Mouse (Mus musculus): ENCODE measurements around the gene Blmh. TPM values are rescaled to one million over a fixed set of nuclear protein-coding genes. Genes with fewer than 3 reads are reported as not detected.
"Not testable (repeated sequence)": the region's sequence is repeated elsewhere in the genome, so short reads cannot be mapped to it uniquely, and the experiment has no call there.

Blmh gene
- total RNA-seq, 2 experiments from 2014 or later: 46.0 to 47.1 TPM

DNA sequence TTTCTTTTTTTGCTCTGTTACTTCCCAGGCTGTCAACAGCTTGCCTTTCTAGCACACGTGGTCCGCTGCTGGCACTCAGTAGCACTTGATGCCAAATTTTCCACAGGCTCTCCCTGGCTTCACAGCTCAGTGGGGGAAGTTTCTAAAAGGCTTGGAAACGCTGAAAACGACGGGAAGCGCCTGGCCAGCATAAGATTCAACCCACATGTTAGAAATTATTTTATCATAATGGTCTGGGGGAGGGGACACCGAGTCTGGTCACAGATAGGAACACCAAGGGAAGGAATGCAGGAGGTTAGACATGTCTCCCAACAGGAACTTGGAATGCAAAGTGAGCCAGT is 12.6 kb upstream of the Blmh start:
- intact Hi-C loops (cut with DNase I): no loop called here
- no peak for DNase-seq

DNA sequence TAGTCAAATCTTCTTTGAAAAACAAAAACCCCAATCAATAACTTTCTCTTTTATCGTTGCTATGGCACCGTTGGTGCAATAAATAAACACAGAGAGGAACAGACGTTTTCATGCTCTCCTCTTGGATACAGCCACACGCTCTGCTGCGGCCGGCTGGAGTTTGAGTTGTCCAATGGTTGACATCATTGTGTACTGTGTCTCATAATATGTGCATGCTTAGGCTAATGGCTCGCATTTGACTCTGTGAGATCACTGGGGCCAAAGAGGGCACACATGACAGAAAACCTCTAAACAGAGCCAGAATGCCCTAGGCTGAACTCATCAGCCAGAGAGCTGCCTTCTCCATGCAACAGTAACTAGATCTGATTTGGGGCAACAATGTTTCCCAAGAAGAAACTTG is 10.2 kb upstream of the Blmh start:
- intact Hi-C loops (cut with DNase I): no loop called here
- DNase-seq: no peak

DNA sequence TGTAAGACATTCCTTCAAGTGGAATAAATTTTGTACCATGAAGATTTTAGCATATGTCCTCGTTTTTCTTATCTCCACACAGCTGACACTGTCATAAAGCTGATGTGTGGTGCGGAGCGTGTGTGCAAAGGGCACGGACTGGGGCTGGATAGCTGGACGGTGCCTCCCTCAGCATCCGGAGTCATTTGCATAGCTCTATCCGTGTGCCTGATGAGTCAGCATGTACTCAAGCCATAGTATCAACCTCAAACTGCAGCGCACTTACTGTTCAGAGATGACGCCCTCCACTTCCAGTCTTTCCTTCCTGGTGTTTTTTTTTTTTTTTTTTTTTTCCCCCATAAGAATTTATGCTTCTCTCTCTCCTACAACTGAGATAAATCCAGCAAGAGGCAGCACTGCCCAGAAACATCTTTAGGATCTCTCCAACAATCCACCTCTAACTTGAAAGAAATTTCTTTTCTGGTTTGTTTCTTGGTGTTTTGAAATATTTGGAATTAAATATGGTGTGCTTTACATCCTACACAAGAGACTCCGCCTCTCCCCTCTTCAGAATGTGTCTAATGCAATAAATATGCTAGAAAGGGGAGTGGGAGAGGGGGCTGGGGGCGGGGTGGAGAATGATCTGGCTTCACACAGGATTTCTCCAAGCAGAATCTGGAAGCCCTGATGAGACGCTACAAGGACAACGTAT is 7.9 kb upstream of the Blmh start:
- DNase-seq: no peak
- intact Hi-C loops (cut with DNase I): no loop called here

DNA sequence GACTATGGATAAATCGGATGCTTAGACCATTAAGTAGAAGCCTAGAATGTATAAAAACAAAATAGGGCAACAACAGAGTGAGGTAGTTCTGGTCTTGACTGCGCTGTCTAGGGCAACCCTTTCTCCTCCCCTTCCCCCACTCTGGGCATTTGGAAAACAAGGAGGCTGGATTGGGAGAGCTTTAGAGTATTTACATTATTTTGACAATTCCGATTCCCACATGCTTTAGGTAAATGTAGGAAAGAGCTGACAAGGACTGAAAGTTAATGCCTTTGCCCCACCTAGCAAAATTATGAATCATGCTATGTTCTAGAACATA is 7.4 kb upstream of the Blmh start:
- intact Hi-C loops (cut with DNase I): no loop called here
- no peak for DNase-seq

DNA sequence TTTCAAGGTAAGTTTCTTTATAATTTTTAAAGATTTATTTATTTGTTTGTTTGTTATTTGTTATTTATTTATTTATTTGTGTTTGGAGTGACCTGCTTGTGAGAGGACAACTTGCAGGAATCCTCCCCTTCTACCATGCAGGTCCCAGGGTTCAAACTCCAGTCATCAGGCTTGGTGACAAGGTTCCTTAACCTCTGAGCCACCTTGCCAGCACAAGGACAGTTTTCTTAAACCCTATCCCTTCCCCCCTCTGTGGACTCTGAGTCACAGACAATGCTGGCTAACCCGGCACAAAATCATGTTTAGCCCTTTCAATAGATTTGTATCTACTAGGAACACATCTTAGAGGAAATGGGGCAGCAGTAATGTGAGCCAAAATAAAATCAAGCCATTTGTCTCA is 4.0 kb upstream of the Blmh start:
- intact Hi-C loops (cut with DNase I): no loop called here
- no peak for DNase-seq

DNA sequence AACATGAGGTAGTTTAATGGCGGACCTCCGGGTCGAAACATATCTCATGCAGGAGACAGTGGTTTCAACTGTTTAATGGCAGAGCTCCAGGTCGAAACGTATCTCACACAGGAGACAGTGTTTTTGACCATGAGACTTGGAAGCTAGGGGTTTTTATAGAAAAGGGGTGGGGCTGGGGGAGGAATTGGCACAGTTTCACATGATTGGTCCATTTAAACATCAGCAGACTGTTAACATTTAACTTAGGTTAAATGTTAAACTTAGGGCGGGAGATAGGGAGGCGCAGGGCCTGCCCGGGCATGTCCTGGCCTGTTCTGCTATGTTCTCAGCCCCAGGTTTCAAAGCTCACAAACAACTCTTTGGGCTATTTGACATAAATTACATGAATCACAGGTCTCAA is 4.0 kb downstream of the Blmh start:
- DNase-seq; intact Hi-C loops (cut with DNase I): not testable (repeated sequence)

DNA sequence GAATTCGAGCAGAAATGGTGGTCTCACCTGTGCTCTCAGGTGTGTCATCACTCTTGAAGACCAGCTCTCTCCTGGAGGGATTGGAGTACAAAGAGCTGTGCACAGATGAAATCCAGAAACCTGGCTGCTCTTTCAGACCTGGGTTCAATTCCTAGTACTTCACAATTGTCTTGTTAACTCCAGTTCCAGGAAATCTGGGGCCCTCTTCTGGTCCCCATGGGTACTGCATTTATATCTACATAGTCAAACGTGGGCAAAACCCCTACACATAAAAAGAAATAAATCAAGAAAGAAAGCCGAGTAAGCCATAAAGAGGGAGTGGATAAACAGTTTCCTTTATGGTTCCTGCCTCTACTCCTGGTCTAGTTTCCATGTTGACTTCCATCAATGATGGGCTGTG is 8.6 kb downstream of the Blmh start:
- no peak for DNase-seq
- intact Hi-C loops (cut with DNase I): no loop called here

DNA sequence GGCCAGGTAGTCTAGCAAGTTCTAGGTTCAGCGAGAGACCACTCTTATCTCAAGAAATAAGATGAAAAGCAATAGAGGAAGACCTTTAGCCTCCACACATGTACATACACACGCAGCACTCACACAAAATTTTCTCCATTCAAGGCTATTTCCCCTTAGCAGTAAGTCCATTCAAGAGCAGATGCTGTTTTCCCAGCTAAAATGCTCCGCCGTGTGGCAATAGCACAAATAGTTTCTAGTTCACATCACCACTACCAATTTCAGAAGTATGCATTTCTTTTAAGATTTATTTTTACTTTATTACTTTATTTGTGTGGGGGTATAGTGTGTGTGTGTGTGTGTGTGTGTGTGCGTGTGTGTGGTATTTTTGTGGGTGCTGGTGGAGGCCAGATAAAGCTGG is 12.0 kb downstream of the Blmh start:
- no peak for DNase-seq
- intact Hi-C loops (cut with DNase I): no loop called here

DNA sequence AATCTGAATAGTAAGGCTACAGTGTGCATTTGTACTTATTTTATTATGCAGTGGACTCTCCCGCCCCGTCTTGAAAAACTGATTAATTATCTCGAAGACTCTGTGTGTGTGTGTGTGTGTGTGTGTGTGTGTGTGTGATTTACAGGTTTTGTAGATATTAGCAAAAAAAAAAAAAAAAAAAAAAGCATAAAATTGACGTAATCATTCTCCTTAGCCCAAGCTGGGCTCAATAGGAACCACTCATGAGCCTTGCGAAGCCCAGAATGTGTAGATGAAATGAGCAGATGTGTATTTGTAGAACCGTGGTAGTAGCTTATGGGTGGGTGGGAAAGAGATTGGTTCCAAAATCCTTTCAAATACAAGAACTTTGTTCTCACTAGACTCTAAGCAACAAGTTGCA is 20.2 kb downstream of the Blmh start:
- intact Hi-C loops (cut with DNase I): loop anchor here (5.0 kb wide), 2 partner anchors 43 to 138 kb away; partner anchors contain the start of gene Tmigd1
- no peak for DNase-seq

DNA sequence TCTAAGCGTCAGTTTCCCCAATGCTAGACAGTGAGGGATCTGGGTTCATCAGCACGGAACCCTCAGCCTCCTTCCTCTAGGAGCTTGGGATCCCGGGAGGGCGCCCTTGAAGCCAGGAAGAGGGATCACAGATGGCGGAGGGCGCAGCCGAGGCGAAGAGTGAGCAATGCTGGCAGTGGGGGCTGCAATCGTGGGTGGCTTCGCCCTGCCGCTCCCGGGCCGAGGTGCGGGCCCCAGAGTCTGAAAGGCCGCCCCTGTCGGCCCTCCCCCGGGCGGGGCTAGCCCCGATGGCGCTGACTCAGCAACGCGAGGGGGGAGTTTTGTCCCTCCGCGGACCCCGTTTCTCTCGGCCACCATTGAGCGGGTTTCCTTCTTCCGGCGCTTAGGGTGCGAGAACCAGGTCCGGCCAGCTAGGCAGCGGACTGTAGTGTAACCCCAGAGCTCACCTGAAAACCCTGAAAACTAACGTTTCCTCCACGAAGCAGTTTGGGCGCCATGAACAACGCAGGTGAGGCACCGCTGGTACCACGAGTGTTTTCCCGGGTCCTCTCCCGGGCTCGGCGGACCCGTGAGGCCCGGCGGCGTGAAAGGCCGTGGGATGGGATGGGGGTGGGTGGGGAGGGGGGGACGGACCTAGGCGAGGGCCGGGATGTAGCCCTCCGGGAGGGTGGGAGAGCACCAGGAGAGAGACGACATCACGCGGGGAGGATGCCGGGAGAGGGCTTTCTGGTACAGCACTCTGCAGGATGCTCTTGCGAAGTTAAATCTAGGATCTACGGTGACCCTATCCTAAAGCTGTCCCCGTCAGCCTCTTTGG is 21.0 kb downstream of the Blmh start:
- intact Hi-C loops (cut with DNase I): loop anchor here (5.0 kb wide), 1 partner anchor 138 kb away; no protein-coding TSS in a partner anchor
- peak; percentile 95 to 97 for DNase-seq

DNA sequence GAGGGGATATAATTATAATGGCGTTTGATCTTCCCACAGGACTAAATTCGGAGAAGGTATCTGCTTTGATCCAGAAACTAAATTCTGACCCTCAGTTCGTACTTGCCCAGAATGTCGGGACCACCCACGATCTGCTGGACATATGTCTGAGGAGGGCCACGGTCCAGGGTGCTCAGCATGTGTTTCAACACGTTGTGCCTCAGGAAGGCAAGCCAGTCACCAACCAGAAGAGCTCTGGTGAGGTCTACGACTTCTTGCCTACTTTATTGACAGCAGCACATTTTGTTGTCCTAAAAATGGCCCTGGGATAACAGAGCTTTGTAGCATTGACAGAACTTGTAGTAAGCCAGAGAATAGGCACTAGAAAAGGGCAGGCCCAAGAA is 21.6 kb downstream of the Blmh start:
- DNase-seq: no peak

DNA sequence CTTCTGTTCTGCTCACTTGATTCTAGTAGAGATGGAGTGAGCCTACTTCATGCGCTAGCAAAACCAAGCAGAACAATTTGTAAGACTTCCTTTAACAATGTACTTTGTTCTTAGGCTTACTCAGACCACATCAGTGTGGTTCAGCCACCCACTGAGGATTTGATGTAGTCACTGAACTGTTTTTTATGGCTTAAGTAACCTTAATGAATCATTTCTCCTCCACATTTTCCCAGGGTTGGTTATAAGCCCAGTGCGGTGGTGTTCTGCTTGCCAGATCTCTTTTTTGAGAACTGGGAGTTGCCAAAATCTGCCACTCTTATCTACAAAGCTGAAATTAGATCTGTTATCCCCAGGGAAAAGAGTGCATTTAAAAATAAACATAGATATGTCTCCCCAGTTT is 28.9 kb downstream of the Blmh start:
- DNase-seq: no peak
- intact Hi-C loops (cut with DNase I): no loop called here

More for the DNA sequence above, 21.6 kb downstream of the Blmh start:
- intact Hi-C loops (cut with DNase I): loop anchor here (5.0 kb wide), 1 partner anchor 139 kb away; no protein-coding TSS in a partner anchor

DNA sequence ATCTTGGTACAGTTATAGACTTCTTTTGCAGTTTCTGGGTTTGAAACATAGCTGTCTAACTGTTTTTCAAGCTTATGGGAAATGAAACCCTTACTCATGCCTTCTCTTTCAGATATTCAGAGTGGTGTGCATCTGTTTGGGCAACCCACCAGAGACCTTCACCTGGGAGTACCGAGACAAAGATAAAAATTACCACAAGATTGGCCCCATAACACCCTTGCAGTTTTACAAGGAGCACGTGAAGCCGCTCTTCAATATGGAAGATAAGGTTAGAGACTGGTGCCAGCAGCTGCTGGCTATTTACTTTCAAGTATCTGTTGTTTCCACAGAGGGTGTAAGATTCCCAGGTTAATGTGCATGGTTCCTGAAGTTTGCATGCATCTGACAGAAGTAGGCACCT is 41.1 kb downstream of the Blmh start:
- intact Hi-C loops (cut with DNase I): no loop called here
- DNase-seq: no peak

DNA sequence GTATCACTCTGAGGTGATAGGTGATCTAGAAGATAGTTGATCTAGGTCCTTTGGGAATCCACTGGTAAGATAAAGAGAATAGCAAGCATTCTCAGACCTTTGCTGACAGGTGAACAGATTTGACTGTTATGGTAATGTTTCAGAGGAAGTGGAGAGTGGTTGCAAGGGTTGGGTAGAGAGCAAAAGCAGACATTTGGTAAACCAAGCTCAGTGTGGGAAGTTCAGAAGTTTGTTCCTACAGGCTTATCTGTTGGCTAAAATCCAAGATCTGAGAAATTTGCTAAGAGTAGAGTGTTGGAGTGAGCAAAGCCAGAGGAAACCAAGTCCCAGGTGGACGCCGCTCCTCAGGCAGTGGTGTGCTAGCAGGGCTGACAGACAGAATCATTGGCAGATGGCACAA is 45.7 kb downstream of the Blmh start:
- DNase-seq: no peak
- intact Hi-C loops (cut with DNase I): no loop called here

DNA sequence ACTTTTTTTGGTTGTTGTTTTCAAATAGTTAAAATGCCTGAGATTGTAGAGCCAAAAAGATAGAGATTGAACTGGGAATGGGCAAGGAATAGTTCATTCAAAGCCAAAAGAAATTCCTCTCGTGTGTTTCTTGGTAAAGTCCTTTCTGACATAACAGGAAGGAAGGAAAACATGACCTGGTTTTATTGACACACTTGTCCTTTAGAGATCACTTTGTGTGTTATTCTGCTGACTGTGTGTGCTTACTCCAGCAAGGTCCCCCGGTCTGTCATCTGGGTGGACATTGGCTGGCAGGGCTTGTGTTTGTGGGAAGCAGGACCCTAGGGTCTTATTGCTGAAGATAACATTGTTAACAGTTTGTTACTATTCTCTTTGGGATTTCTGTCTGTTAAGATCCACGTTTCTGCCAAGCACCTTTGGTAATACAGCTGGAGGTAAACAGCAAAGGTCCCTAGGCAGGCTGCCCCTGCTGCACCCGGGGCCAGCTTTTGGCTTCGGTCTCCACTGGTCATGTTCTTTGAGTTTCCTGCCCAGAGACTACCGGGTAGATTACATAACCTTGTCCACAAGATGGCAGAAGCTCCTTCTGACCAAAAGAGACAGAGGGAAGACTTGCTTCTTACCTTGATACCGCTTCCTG is 50.2 kb downstream of the Blmh start:
- no peak for DNase-seq
- intact Hi-C loops (cut with DNase I): no loop called here

DNA sequence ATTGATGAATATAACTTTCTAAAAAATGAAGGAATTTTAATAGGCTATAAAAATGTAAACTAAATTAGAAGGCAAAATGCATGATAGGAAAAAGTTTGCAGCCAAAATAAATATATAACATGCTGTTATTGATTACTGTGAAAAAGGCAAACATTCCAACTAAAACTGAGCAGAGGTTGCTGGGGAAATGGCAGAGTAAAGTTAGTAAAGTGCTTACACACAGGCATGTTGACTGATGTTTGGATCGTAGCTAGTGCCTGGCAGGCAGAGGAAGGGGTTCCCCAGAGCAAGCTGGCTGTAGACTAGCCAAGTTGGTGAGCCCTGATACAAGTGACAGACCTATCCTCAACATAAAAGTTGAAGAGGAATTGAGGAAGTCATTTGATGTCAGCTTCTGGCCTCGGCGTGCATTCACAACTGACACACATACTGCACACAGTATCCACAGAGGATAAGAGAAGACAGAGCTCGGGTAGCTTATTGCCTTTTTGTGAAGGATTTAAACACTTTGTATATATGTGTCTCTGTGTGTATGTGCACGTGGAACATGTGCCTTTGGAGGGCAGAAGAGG is 57.0 kb downstream of the Blmh start:
- intact Hi-C loops (cut with DNase I): no loop called here
- DNase-seq: no peak

DNA sequence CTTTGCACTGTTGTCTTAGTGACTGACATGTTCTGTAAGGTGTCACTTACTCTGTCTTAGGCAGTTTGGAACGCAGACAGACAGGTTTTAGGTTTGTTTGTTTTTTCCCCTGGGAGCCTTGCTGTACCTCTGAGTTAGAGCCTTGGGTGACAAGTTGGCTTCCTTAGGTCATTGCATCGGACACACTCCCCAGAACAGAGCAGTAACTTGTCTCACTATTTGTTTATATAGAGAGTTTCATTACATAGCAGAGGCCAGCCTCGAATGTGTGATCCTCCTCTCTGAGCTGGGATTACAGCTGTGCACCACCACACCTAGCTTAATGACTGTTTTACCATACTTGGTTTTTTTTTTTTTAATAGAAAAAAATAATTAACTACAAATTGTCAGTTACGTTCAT is 57.8 kb downstream of the Blmh start:
- intact Hi-C loops (cut with DNase I): no loop called here
- DNase-seq: no peak

DNA sequence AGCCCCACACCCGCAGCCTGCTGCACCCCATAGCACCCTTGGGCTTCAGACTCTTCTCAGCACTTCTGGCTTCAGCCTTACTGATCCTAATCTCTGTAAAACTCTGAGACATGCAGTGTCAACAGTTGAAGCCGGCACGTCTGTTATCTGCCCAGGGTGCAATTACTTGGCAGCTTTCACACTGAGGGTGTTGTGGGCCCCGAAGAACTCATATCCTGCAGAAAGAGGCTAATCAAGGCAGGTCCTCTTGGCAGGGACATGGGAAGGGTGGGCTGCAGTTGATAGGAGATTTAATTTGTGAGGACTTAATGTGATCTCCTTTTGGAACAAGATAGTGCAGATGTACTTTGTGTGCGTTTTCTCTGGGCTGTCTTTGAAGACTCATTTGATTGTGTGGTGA is 59.0 kb downstream of the Blmh start:
- no peak for DNase-seq
- intact Hi-C loops (cut with DNase I): no loop called here

DNA sequence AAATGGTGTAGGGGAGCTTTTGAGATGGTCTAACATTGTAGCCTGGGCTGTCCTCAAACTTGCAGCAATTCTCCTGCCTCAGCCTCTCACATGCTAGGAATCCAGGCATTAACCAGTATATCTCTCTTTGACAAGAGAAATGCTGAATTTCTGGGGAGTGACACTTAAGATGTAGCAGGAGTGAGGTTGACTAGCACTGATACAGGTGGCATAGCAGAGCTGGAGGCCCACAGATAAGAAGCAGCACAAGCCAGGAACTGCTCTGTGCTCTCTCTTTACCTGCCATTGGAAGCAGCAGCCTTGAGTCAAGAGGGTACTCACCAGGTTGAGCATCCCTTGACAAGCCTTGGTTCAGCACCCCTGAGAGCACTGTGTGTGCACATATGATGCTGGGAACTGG is 59.6 kb downstream of the Blmh start:
- intact Hi-C loops (cut with DNase I): no loop called here
- DNase-seq: no peak

DNA sequence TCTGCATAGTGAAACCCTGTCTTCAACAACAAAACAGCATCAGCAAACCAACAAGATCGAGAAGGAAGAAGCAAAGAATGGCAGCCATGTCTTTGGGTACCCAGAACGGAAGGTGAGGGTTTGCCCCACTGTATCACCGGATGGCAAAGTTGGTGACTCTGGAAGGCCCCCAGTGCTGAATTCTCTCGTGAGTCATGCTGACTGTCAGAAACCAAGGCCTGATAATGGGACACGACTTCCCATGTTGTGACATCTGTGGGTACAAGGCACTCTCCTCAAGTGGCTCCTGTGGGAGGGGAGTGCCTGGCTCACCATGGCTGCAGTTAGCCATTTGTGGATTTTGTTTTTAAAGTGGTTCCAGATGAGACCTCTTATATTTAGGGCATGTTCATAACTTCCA is 66.2 kb downstream of the Blmh start:
- intact Hi-C loops (cut with DNase I): loop anchor here (10.0 kb wide), 1 partner anchor 314 kb away; no protein-coding TSS in a partner anchor
- DNase-seq: no peak

DNA sequence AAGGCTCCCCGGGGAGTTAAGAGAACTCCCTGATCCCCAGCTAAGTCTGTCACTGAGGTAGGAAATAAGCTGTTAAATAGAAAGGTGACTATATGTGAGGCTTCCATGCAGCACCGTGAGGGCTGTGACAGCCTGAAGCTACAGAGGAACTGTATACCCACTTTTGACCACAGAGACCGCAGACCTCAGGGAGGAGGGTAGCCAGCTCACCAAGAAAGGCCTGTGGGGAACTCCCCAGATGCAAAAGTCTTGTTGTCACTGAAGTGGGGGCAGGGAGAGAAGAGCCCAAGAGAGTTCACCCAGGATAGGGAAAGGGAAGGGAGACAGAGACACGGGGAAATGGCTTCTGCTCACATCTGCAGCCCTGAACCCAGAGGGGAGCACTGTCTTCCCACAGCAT is 68.3 kb downstream of the Blmh start:
- intact Hi-C loops (cut with DNase I): loop anchor here (10.0 kb wide), 1 partner anchor 312 kb away; no protein-coding TSS in a partner anchor
- no peak for DNase-seq

All from heart, postnatal 14 days (tissue).